Mouse (Mus musculus) macrophage (primary cell): ENCODE data around the gene Rpl36al. TPM values are rescaled to one million over a fixed set of nuclear protein-coding genes. Genes with fewer than 3 reads are reported as not detected.

Experiments
- H3K27ac ChIP-seq: fragments of 350-480 bp; formaldehyde crosslinking; 2 replicates; pipeline ENCODE4 v1.9.0; 2021
- H3K36me3 ChIP-seq: fragments of 350-480 bp; formaldehyde crosslinking; 2 replicates; pipeline ENCODE4 v1.9.0; 2021; ENCODE audit errors: inconsistent target
- H3K4me3 ChIP-seq: fragments of 350-480 bp; formaldehyde crosslinking; 2 replicates; pipeline ENCODE4 v1.9.0; 2021; ENCODE audit errors: inconsistent target
- H3K79me2 ChIP-seq: fragments of 350-480 bp; formaldehyde crosslinking; 2 replicates; pipeline ENCODE4 v1.9.0; 2021; ENCODE audit errors: inconsistent target
- WGBS: methylation state at CpG from one replicate; pipeline ENCODE4 v1.1.7; 2026; ENCODE audit warnings: inconsistent platforms; ENCODE audit not compliant: missing documents; 5-methylcytosine and 5-hydroxymethylcytosine counted together
- polyA plus RNA-seq: library from polyadenylated mRNA; stranded (reverse); fragments of 250-400 nt; gene quantifications from 3 replicates; pipeline ENCODE4 v1.2.4, GENCODE M21; 2018; ENCODE audit warnings: inconsistent platforms

The Rpl36al gene
- polyA plus RNA-seq, 1 experiment from 2014 or later = 456 TPM

GRCm38 (mm10) chr12:69156436-69156835 lies 27.4 kb downstream of the Rpl36al start:
- peaks cover 8% of the 10 kb centered on the region; the same call in 1 of the 2 replicates for H3K36me3 ChIP-seq
- H3K79me2 ChIP-seq = peaks cover 8% of the 10 kb centered on the region
- H3K4me3 ChIP-seq = no peak overlapping the region
- no peak overlapping the region for H3K27ac ChIP-seq
- whole genome bisulfite sequencing = 98% methylated on average over 4 of the region's 4 CpGs

GRCm38 (mm10) chr12:69155923-69156322 lies 28.0 kb downstream of the Rpl36al start:
- H3K4me3 ChIP-seq = no peak overlapping the region
- peaks cover 8% of the 10 kb centered on the region for H3K79me2 ChIP-seq
- WGBS = 85% methylated on average over 2 of the region's 2 CpGs
- H3K27ac ChIP-seq = no peak overlapping the region
- H3K36me3 ChIP-seq = peaks cover 8% of the 10 kb centered on the region; the same call in 1 of the 2 replicates

- H3K27ac ChIP-seq = no peak overlapping the region
- no peaks in the 10 kb centered on the region for H3K79me2 ChIP-seq
- no peaks in the 10 kb centered on the region for H3K36me3 ChIP-seq
- H3K4me3 ChIP-seq = no peak overlapping the region
- 95% methylated on average over 12 of the region's 13 CpGs for WGBS
Measured at GRCm38 (mm10) chr12:69150049-69150448, 33.8 kb downstream of the Rpl36al start.

GRCm38 (mm10) chr12:69147166-69147735 lies 36.6 kb downstream of the Rpl36al start:
- no peaks in the 10 kb centered on the region for H3K36me3 ChIP-seq
- H3K27ac ChIP-seq = no peak overlapping the region
- no peaks in the 10 kb centered on the region for H3K79me2 ChIP-seq
- H3K4me3 ChIP-seq = no peak overlapping the region
- 90% methylated on average over 2 of the region's 5 CpGs for WGBS

GRCm38 (mm10) chr12:69143460-69143859 lies 40.4 kb downstream of the Rpl36al start:
- no peak overlapping the region for H3K27ac ChIP-seq
- H3K36me3 ChIP-seq = no peaks in the 10 kb centered on the region
- no peak overlapping the region for H3K4me3 ChIP-seq
- 85% methylated on average over 5 of the region's 6 CpGs for WGBS
- no peaks in the 10 kb centered on the region for H3K79me2 ChIP-seq

GRCm38 (mm10) chr12:69139841-69140240 lies 44.0 kb downstream of the Rpl36al start:
- Histone ChIP-seq H3K36me3 (no peaks in the 10 kb centered on the region), H3K79me2 (no peaks in the 10 kb centered on the region), H3K4me3 (no peak overlapping the region), H3K27ac (no peak overlapping the region)
- WGBS = 95% methylated on average over 7 of the region's 7 CpGs

GRCm38 (mm10) chr12:69139201-69139600 lies 44.7 kb downstream of the Rpl36al start:
- Histone ChIP-seq H3K79me2 (no peaks in the 10 kb centered on the region), H3K4me3 (no peak overlapping the region)
- 91% methylated on average over 3 of the region's 3 CpGs for WGBS

More at GRCm38 (mm10) chr12:69139201-69139600, 44.7 kb downstream of the Rpl36al start:
- H3K27ac ChIP-seq = no peak overlapping the region
- H3K36me3 ChIP-seq = no peaks in the 10 kb centered on the region

Other genes starting within 250 kb of the Rpl36al start
- 591 to 3,066 TPM (median 2,857 TPM) in 3 replicates for gene Rps29, start 24.9 kb downstream of the Rpl36al start, polyA plus RNA-seq
- gene Lrr1, start 15.3 kb downstream of the Rpl36al start, polyA plus RNA-seq = 0.79 to 5.0 TPM (median 0.95 TPM) in 3 replicates
- gene Mgat2, start 74 bp upstream of the Rpl36al start, polyA plus RNA-seq = 69.8 to 86.8 TPM (median 81.4 TPM) in 3 replicates
- 2.3 to 4.5 TPM (median 2.8 TPM) in 3 replicates for gene Gm49383, start 13.0 kb upstream of the Rpl36al start, polyA plus RNA-seq
- 1.5 to 3.6 TPM (median 2.6 TPM) in 3 replicates for gene Dnaaf2, start 14.3 kb upstream of the Rpl36al start, polyA plus RNA-seq
- 2.2 to 6.7 TPM (median 5.8 TPM) in 3 replicates for gene Gm49384, start 20.2 kb upstream of the Rpl36al start, polyA plus RNA-seq
- gene Pole2, start 44.1 kb upstream of the Rpl36al start, polyA plus RNA-seq = 2.5 to 13.9 TPM (median 3.7 TPM) in 3 replicates
- gene Klhdc1, start 57.1 kb upstream of the Rpl36al start, polyA plus RNA-seq = 2.3 to 6.4 TPM (median 4.2 TPM) in 3 replicates
- gene Klhdc2, start 112.6 kb upstream of the Rpl36al start, polyA plus RNA-seq = 14.8 to 18.2 TPM (median 15.3 TPM) in 3 replicates
- gene Nemf, start 173.1 kb upstream of the Rpl36al start, polyA plus RNA-seq = 22.9 to 41.8 TPM (median 30.3 TPM) in 3 replicates
- 84.8 to 161 TPM (median 114 TPM) in 3 replicates for gene Arf6, start 188.1 kb upstream of the Rpl36al start, polyA plus RNA-seq
- gene Gm9887, start 188.4 kb upstream of the Rpl36al start, polyA plus RNA-seq = 0.40 to 0.57 TPM in 2 of 3 replicates, not detected in the other